Mouse (Mus musculus): ENCODE data around the gene Twist2. TPM values are rescaled to one million over a fixed set of nuclear protein-coding genes. Genes with fewer than 3 reads are reported as not detected.

The Twist2 gene
- polyA plus RNA-seq, 1 experiment: 0.15 TPM

DNA sequence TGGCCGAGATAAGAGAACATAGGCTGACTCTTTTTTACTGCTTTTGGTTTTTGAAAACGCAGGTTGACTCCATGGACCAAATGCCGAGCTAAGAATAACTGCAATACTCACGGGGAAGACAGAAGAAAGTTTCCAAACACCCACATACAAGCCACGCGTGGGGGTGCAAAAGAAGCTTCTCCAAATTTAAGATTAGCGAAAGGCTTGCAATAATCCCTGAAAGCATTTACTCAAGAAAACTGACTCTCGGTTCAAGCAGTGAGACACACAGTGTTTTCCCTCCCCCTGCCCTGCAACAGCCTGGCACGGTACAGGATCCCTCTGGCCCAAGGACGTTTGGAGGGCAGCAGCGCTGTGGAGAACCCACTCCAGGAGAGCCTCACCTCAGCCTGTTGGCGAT, 78.9 kb downstream of the Twist2 start:
- Histone ChIP-seq H3K27me3 (ENCODE audit: control insufficient read depth, insufficient read depth, low read length) (no peaks in the 10 kb centered on the region), H3K4me3 (replicated peaks; ENCODE audit: insufficient read depth, low read depth, low read length) (no peak overlapping the region), H3K27ac (ENCODE audit: insufficient read depth, low read length) (no peak overlapping the region), H3K4me1 (ENCODE audit: control insufficient read depth, insufficient read depth, low read length) (peaks cover 3% of the 10 kb centered on the region; the same call in 1 of the 2 replicates)
- no peak for DNase-seq
- TF ChIP-seq CTCF (IDR thresholded peaks at IDR 0.05; ENCODE audit: borderline replicate concordance, insufficient read depth, low read depth, low read length) (no peak), POLR2A (IDR thresholded peaks at IDR 0.05; ENCODE audit: borderline replicate concordance, insufficient read depth, low read length) (no peak)
- WGBS: 85% methylated on average over 12 of the region's 12 CpGs

DNA sequence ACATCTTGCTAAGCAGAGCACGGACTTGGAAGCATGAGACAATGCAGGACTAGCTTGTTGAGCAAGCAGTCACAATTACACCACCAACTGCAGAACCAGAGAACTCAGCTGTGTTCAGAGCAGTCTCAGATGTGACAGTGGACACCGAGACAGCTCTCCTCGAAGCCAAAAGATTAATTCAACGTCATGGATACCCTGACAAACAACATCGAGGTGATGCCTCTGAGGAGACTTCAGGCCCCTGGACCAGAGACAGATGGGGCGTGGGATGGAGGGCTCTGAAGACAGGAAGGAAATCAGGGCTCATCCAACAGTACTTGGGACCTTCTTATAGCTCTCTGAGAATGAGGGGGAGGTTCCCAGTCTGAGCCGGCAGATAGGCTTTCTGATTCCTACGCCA, 79.6 kb downstream of the Twist2 start:
- H3K27me3 ChIP-seq (ENCODE audit: control insufficient read depth, insufficient read depth, low read length): no peaks in the 10 kb centered on the region
- H3K4me1 ChIP-seq (ENCODE audit: control insufficient read depth, insufficient read depth, low read length): peaks cover 3% of the 10 kb centered on the region; the same call in 1 of the 2 replicates
- H3K4me3 ChIP-seq (replicated peaks; ENCODE audit: insufficient read depth, low read depth, low read length): no peak overlapping the region
- DNase-seq: no peak
- no peak overlapping the region for H3K27ac ChIP-seq (ENCODE audit: insufficient read depth, low read length)
- 56% methylated on average over 8 of the region's 8 CpGs for WGBS
- TF ChIP-seq POLR2A (IDR thresholded peaks at IDR 0.05; ENCODE audit: borderline replicate concordance, insufficient read depth, low read length) (no peak), CTCF (IDR thresholded peaks at IDR 0.05; ENCODE audit: borderline replicate concordance, insufficient read depth, low read depth, low read length) (no peak)

DNA sequence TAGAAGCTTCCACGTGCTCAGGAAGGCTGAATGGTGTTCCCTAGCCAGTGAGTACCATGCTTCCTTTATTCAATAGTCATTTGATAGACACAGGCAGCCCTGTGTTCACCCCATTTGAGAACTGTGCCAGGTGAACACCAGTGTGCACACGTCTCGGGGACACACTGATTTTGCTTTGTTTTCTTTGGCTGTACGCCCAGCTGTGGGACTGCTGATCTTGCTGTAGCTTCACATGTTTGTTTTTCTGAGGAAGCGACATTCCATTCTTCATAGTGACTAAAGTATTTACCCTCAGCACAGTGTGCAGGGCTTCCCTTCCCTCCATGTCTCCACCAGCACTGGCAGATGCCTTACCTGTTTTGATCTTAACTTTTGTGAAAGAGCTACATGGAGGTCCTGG, 81.9 kb downstream of the Twist2 start:
- no peak overlapping the region for H3K27ac ChIP-seq (ENCODE audit: insufficient read depth, low read length)
- H3K4me1 ChIP-seq (ENCODE audit: control insufficient read depth, insufficient read depth, low read length): peaks cover 3% of the 10 kb centered on the region; the same call in 1 of the 2 replicates
- WGBS: 44% methylated on average over 5 of the region's 5 CpGs
- H3K27me3 ChIP-seq (ENCODE audit: control insufficient read depth, insufficient read depth, low read length): no peaks in the 10 kb centered on the region
- DNase-seq: no peak
- no peak overlapping the region for H3K4me3 ChIP-seq (replicated peaks; ENCODE audit: insufficient read depth, low read depth, low read length)
- TF ChIP-seq POLR2A (IDR thresholded peaks at IDR 0.05; ENCODE audit: borderline replicate concordance, insufficient read depth, low read length): no peak
- no peak for TF ChIP-seq CTCF (IDR thresholded peaks at IDR 0.05; ENCODE audit: borderline replicate concordance, insufficient read depth, low read depth, low read length)

DNA sequence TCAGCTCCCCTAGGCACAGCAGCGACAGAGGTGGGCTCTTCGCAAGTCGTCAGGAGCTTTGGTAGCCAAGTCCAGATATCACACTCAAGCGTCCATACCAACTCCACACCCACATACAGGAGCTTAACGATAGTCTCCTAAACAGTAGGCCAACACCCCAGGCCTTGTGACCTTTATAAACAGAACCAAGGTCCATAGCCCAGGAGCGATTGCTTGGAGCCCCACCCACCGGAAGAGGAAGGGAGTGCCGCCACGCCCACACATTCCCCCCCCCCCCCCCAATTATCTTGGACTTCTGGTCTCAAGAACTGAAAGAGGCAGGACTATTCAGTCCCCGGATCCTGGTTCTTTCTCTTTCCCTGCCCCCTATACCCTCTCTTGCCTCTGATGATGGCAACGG, 92.3 kb downstream of the Twist2 start:
- no peak for DNase-seq
- Histone ChIP-seq H3K4me1 (ENCODE audit: control insufficient read depth, insufficient read depth, low read length) (no peaks in the 10 kb centered on the region), H3K4me3 (replicated peaks; ENCODE audit: insufficient read depth, low read depth, low read length) (no peak overlapping the region), H3K27ac (ENCODE audit: insufficient read depth, low read length) (no peak overlapping the region), H3K27me3 (ENCODE audit: control insufficient read depth, insufficient read depth, low read length) (no peaks in the 10 kb centered on the region)
- TF ChIP-seq POLR2A (IDR thresholded peaks at IDR 0.05; ENCODE audit: borderline replicate concordance, insufficient read depth, low read length) (no peak), CTCF (IDR thresholded peaks at IDR 0.05; ENCODE audit: borderline replicate concordance, insufficient read depth, low read depth, low read length) (no peak)
- 90% methylated on average over 10 of the region's 11 CpGs for WGBS

DNA sequence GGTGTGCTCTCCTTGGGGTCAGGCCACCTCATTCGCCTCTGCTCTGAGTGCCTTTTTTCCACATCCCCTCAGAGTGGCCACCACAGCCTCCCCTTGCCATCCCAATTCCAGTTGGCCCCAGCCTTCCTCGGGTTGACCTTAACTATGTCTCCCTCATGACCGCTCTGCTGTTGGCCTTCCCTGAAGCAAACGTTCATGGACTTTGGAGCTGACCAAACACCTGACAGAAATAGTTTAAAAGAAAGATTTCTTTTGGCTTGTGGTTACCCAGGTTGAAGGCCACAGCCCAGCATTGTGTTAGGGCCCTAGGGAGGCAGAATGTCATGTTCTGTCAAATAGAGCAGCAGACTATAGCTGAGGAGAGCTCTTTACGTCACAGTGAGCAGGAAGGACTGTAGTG, 93.0 kb downstream of the Twist2 start:
- TF ChIP-seq CTCF (IDR thresholded peaks at IDR 0.05; ENCODE audit: borderline replicate concordance, insufficient read depth, low read depth, low read length) (no peak), POLR2A (IDR thresholded peaks at IDR 0.05; ENCODE audit: borderline replicate concordance, insufficient read depth, low read length) (no peak)
- no peak overlapping the region for H3K4me3 ChIP-seq (replicated peaks; ENCODE audit: insufficient read depth, low read depth, low read length)
- H3K27ac ChIP-seq (ENCODE audit: insufficient read depth, low read length): no peak overlapping the region
- H3K27me3 ChIP-seq (ENCODE audit: control insufficient read depth, insufficient read depth, low read length): no peaks in the 10 kb centered on the region
- no peak for DNase-seq
- WGBS: 87% methylated on average over 5 of the region's 5 CpGs
- no peaks in the 10 kb centered on the region for H3K4me1 ChIP-seq (ENCODE audit: control insufficient read depth, insufficient read depth, low read length)

DNA sequence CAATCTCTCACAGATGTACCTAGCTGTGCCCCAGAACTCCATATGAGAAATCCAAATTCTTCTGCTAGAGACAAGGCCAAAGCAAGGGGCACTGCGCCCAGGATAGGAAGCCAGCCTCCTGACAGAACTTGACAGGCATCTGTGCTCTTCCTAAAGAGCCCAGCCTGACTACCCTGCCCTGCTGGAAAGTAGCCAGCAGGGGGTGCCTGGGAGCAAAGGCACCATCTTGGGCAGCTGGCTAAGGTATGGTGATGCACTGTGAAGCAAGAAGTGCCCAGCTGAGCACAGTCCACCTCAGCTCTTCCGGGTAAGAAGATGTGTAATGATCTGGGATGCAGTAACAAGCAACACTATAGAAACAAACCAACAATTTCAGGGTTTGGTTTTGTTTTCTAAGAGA, 95.8 kb downstream of the Twist2 start:
- TF ChIP-seq CTCF (IDR thresholded peaks at IDR 0.05; ENCODE audit: borderline replicate concordance, insufficient read depth, low read depth, low read length): no peak
- TF ChIP-seq POLR2A (IDR thresholded peaks at IDR 0.05; ENCODE audit: borderline replicate concordance, insufficient read depth, low read length): no peak
- no peak overlapping the region for H3K27ac ChIP-seq (ENCODE audit: insufficient read depth, low read length)
- H3K4me1 ChIP-seq (ENCODE audit: control insufficient read depth, insufficient read depth, low read length): no peaks in the 10 kb centered on the region
- no peaks in the 10 kb centered on the region for H3K27me3 ChIP-seq (ENCODE audit: control insufficient read depth, insufficient read depth, low read length)
- no peak for DNase-seq
- 60% methylated on average over 2 of the region's 2 CpGs for WGBS
- no peak overlapping the region for H3K4me3 ChIP-seq (replicated peaks; ENCODE audit: insufficient read depth, low read depth, low read length)
